13 mouse cellular contexts compared by ENCODE assay signal in the genomic region with DNA sequence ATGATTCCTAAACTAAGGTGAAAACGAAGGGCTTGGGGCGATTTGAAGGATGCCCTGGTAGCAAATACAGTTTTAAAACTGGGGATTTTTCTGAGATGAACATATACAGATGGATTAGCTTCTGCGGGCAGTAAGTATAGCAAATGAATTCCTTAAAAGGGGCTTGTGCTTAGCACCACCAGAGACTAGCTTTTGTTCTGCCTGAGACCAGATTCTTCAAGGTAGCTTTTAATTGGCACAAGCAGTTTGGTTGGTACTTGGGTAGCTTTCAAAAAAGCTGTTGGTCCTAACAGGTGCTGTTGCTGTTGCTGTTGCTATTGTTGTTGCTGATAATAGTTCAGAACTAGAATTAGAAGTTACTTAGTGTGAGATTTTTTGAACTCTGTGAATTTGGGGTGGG.
DNase-seq lines count a peak whose midpoint lies in the region; ATAC-seq and TF ChIP-seq lines count a peak whose summit lies in the region.
"Had no signal": no experiment of that assay in that cellular context is flagged by ENCODE, and none has a peak within 500 bp of the region (broad histone marks: within the 10 kb centered on the region; RNA-seq: fewer than 3 reads in every experiment).

No protein-coding gene starts in this region.

- no peak overlapping the region for H3K9ac ChIP-seq in heart, embryonic 13.5 days
- no peak overlapping the region for H3K9ac ChIP-seq in heart, embryonic 12.5 days
- no peak overlapping the region for H3K9ac ChIP-seq in MEL (ENCODE audit: control insufficient read depth, low read depth, low read length, poor library complexity, severe bottlenecking)
- no peak overlapping the region for H3K9ac ChIP-seq in forebrain, postnatal 0 days
- H3K9ac ChIP-seq: limb, embryonic 12.5 days had no signal

- H3K4me3 ChIP-seq in heart, embryonic 13.5 days = no peak overlapping the region
- H3K4me3 ChIP-seq in heart, embryonic 12.5 days = no peak overlapping the region
- no peak overlapping the region for H3K4me3 ChIP-seq in left cerebral cortex, adult 2 months
- no peak overlapping the region for H3K4me3 ChIP-seq in MEL (ENCODE audit: control insufficient read depth in 1 of 2, insufficient read depth in 1 of 2, low read depth in 2 of 2, low read length in 2 of 2)
- no peak overlapping the region for H3K4me3 ChIP-seq in forebrain, postnatal 0 days (ENCODE audit: low read depth, low read length)
- H3K4me3 ChIP-seq: limb, embryonic 12.5 days had no signal

- no peak for ATAC-seq in heart, embryonic 13.5 days (ENCODE audit: extremely low read depth, insufficient number of reproducible peaks, low FRiP score, low TSS enrichment)
- ATAC-seq in heart, embryonic 12.5 days (ENCODE audit: insufficient number of reproducible peaks, low FRiP score) = no peak
- ATAC-seq in forebrain, postnatal 0 days = no peak

- H3K79me2 ChIP-seq in MEL (ENCODE audit: control insufficient read depth, insufficient read depth, low read length, poor library complexity) = peaks cover 43% of the 10 kb centered on the region

- peaks cover 64% of the 10 kb centered on the region for H3K4me1 ChIP-seq in heart, embryonic 13.5 days
- peaks cover 43% of the 10 kb centered on the region for H3K4me1 ChIP-seq in heart, embryonic 12.5 days (replicated peaks)
- peaks cover 42 to 44% of the 10 kb centered on the region in 2 experiments for H3K4me1 ChIP-seq in MEL (ENCODE audit: control insufficient read depth in 1 of 2, insufficient read depth in 2 of 2, low read length in 2 of 2)
- H3K4me1 ChIP-seq in forebrain, postnatal 0 days (ENCODE audit: insufficient read depth) = peaks cover 20% of the 10 kb centered on the region

- TF ChIP-seq POLR2A in MEL (IDR thresholded peaks at IDR 0.05; ENCODE audit: control insufficient read depth in 1 of 2, insufficient read depth in 1 of 2, low read depth in 1 of 2, low read length in 2 of 2, poor library complexity in 1 of 2) = no peak

- intact Hi-C loops in left cerebral cortex, adult 2 months (cut with DNase I) = no loop called here
- intact Hi-C loops in left cerebral cortex, postnatal 36 days (cut with DNase I) = no loop called here

- H3K27ac ChIP-seq in heart, embryonic 13.5 days (replicated peaks) = peak overlapping the region; percentile 79
- no peak overlapping the region for H3K27ac ChIP-seq in heart, embryonic 12.5 days (ENCODE audit: poor library complexity, severe bottlenecking)
- H3K27ac ChIP-seq in left cerebral cortex, adult 2 months = peak overlapping the region; percentile 10; the same call in 1 of the 2 replicates
- H3K27ac ChIP-seq in MEL (ENCODE audit: control insufficient read depth, low read depth, low read length) = peak overlapping the region; percentile 27; the same call in 1 of the 2 replicates
- no peak overlapping the region for H3K27ac ChIP-seq in forebrain, postnatal 0 days (ENCODE audit: low read depth, low read length)
- H3K27ac ChIP-seq: limb, embryonic 12.5 days had no signal

- no peaks in the 10 kb centered on the region for H3K9me3 ChIP-seq in heart, embryonic 13.5 days
- no peaks in the 10 kb centered on the region for H3K9me3 ChIP-seq in heart, embryonic 12.5 days (replicated peaks)
- no peaks in the 10 kb centered on the region for H3K9me3 ChIP-seq in MEL (replicated peaks; ENCODE audit: insufficient read depth, low read length)
- no peaks in the 10 kb centered on the region for H3K9me3 ChIP-seq in forebrain, postnatal 0 days (ENCODE audit: low read length)
- H3K9me3 ChIP-seq: limb, embryonic 12.5 days had no signal

- no peak for TF ChIP-seq EP300 in MEL (IDR thresholded peaks at IDR 0.05; ENCODE audit: low read depth in 1 of 2, low read length in 2 of 2)

- H3K4me2 ChIP-seq in heart, embryonic 13.5 days = no peak overlapping the region
- no peak overlapping the region for H3K4me2 ChIP-seq in heart, embryonic 12.5 days
- H3K4me2 ChIP-seq in forebrain, postnatal 0 days (ENCODE audit: low read depth) = 0 out of 2 replicates have a peak overlapping the region, but pooled peaks have one; percentile 34
- H3K4me2 ChIP-seq: limb, embryonic 12.5 days had no signal

- H3K27me3 ChIP-seq in heart, embryonic 13.5 days (replicated peaks) = no peaks in the 10 kb centered on the region
- H3K27me3 ChIP-seq in heart, embryonic 12.5 days (replicated peaks) = no peaks in the 10 kb centered on the region
- no peaks in the 10 kb centered on the region for H3K27me3 ChIP-seq in MEL (ENCODE audit: control insufficient read depth in 1 of 2, insufficient read depth in 2 of 2, low read length in 2 of 2)
- H3K27me3 ChIP-seq in forebrain, postnatal 0 days (ENCODE audit: insufficient read depth, low read length) = no peaks in the 10 kb centered on the region
- H3K27me3 ChIP-seq: limb, embryonic 12.5 days had no signal

- 85% methylated on average over 3 of the region's 3 CpGs for WGBS in heart, embryonic 13.5 days
- WGBS in heart, embryonic 12.5 days = 84% methylated on average over 3 of the region's 3 CpGs
- WGBS in forebrain, postnatal 0 days = 35% methylated on average over 3 of the region's 3 CpGs

- DNase-seq in left cerebral cortex, adult 2 months (ENCODE audit: extremely low spot score in 1 of 2, low spot score in 2 of 2) = no peak
- no peak for DNase-seq in left cerebral cortex, postnatal 36 days (ENCODE audit: low spot score in 2 of 2)
- DNase-seq in MEL (ENCODE audit: low read depth, low spot score) = peak; percentile 21
- DNase-seq in forebrain, postnatal 0 days = no peak
- DNase-seq in spleen, adult 18-20 months = no peak
- no peak for DNase-seq in adrenal gland, postnatal 14 days
- DNase-seq: B cell, adult 2 months; lung, postnatal 14 days; thymus, postnatal 36 days had no signal

- H3K36me3 ChIP-seq in heart, embryonic 13.5 days = no peaks in the 10 kb centered on the region
- H3K36me3 ChIP-seq in heart, embryonic 12.5 days = no peaks in the 10 kb centered on the region
- H3K36me3 ChIP-seq in MEL (ENCODE audit: control insufficient read depth in 1 of 2, insufficient read depth in 2 of 2, low read length in 2 of 2) = peaks cover 0 to 66% of the 10 kb centered on the region in 2 experiments; a peak in 2 of 4 replicates
- no peaks in the 10 kb centered on the region for H3K36me3 ChIP-seq in forebrain, postnatal 0 days (ENCODE audit: insufficient read depth)
- H3K36me3 ChIP-seq: G1E; limb, embryonic 12.5 days had no signal

- TF ChIP-seq CTCF in left cerebral cortex, adult 2 months (IDR thresholded peaks at IDR 0.05) = no peak
- no peak for TF ChIP-seq CTCF in MEL (IDR thresholded peaks at IDR 0.05 in 2 of 3, conservative IDR thresholded peaks at IDR 0.05 in 1 of 3; ENCODE audit: control insufficient read depth in 1 of 3, insufficient read depth in 1 of 3, low read depth in 2 of 3, low read length in 3 of 3, poor library complexity in 1 of 3, severe bottlenecking in 1 of 3)
- no peak for TF ChIP-seq CTCF in forebrain, postnatal 0 days (IDR thresholded peaks at IDR 0.05; ENCODE audit: low read depth)

- no peak for TF ChIP-seq RAD21 in MEL (IDR thresholded peaks at IDR 0.05; ENCODE audit: low read depth, low read length)

TF ChIP-seq in MEL, 35 proteins besides CTCF, POLR2A, EP300 and RAD21:
- TF ChIP-seq MAZ (IDR thresholded peaks at IDR 0.05; ENCODE audit: low read depth, low read length) (no peak), SIN3A (IDR thresholded peaks at IDR 0.05; ENCODE audit: low read length) (no peak; the same call in 1 of the 2 replicates), ZKSCAN1 (IDR thresholded peaks at IDR 0.05; ENCODE audit: low read depth, low read length) (no peak), NRF1 (IDR thresholded peaks at IDR 0.05; ENCODE audit: insufficient read depth, low read depth, low read length, poor library complexity, severe bottlenecking) (no peak), MAFK (IDR thresholded peaks at IDR 0.05; ENCODE audit: borderline replicate concordance, low read depth, low read length) (no peak), GABPA (IDR thresholded peaks at IDR 0.05; ENCODE audit: low read depth, low read length) (no peak), ELF1 (IDR thresholded peaks at IDR 0.05; ENCODE audit: low read depth, low read length) (no peak), GATA1 (IDR thresholded peaks at IDR 0.05; ENCODE audit: low read depth, low read length) (no peak), MAX (IDR thresholded peaks at IDR 0.05; ENCODE audit: low read length) (no peak), POLR2AphosphoS5 (IDR thresholded peaks at IDR 0.05; ENCODE audit: borderline replicate concordance, low read depth, low read length) (no peak), SMC3 (IDR thresholded peaks at IDR 0.05; ENCODE audit: low read depth, low read length) (no peak), KAT2A (conservative IDR thresholded peaks at IDR 0.05; ENCODE audit: low read depth, low read length) (no peak), ETS1 (IDR thresholded peaks at IDR 0.05; ENCODE audit: low read depth, low read length) (no peak), ZMIZ1 (IDR thresholded peaks at IDR 0.05; ENCODE audit: low read depth, low read length) (no peak)

Comparison
In these comparisons a context has a peak if more than half of its experiments do, and no peak if none do; other contexts are left out.
1. H3K27ac ChIP-seq: peak in heart, embryonic 13.5 days (single experiment), left cerebral cortex, adult 2 months (single experiment) and MEL (single experiment); none in heart, embryonic 12.5 days (single experiment) and forebrain, postnatal 0 days (single experiment).